Mouse (Mus musculus) layer of hippocampus, postnatal 14 days (tissue): ENCODE results near the gene Sik2. TPM values are rescaled to one million over a fixed set of nuclear protein-coding genes. Genes with fewer than 3 reads are reported as not detected.

ENCODE experiments used
- DNase-seq, 2 experiments: peaks; one replicate each; pipeline ENCODE4 v3.0.0; 2021 to 2022; ENCODE audit warnings: low spot score in 2 of 2, mixed read lengths in 1 of 2
- total RNA-seq, 2 experiments: library from RNA; stranded (reverse); gene quantifications; 2 replicates each; pipeline ENCODE4 v1.2.3; 2021

The Sik2 gene
- total RNA-seq, 2 experiments from 2014 or later: 34.6 to 42.5 TPM

DNA sequence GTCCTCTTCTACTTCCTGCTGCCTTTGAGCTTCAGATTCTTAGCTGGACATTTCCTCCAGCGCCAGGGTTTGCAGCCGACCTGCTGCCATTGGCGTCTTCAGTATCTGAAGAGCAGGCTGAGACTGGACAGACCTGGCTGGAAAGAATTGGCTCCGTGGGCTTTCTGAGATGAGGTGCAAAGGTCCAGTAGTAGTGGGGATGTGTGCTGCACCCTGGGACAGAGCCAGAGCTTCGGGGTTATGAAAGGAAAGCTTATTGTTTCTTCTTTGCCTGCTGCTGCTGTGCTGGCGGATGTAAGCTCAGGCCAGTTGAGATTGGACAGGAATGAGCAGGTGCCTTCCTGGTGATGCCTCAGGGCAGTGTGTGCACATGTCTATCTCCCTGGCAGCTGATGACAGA, 134.8 kb downstream of the Sik2 start:
- no peak for DNase-seq

DNA sequence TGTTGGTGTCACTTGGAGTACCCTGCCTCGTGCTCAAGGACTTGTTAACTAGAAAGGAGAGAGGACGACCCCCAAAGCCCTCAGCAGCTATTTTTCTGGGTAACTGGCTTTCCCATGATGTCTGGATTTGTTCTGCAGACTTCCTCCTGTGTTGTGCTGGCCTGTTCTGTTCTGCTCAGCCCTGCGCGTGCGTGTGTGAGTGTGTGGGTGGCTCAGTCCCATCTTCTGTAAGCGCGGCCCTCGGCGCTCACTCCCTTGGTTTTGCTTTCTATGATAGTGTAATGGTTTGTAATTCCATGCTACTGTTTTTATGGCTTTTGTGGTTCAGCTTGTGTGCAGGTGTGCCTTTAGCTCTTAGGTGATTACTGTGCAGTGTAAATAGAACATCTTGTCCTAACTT, 135.7 kb downstream of the Sik2 start:
- DNase-seq: no peak

DNA sequence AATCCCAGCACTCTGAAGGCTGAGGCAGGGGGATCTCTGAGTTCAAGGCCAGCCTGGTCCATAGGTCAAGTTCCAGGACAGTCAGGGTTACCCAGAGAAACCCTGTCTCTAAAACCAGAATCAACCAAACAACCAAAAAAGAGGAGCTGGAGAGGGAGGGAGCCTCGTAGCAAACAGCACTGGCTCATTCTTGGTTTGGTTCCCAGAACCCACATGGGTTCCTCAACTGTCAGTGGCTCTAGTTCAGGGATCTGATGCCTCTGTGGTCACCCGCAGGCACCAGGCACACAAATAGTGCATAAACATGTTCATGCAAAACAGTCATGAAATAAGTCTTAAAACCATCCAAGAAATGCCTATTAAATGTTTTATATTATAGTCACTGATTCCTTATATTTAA, 140.7 kb downstream of the Sik2 start:
- no peak for DNase-seq

DNA sequence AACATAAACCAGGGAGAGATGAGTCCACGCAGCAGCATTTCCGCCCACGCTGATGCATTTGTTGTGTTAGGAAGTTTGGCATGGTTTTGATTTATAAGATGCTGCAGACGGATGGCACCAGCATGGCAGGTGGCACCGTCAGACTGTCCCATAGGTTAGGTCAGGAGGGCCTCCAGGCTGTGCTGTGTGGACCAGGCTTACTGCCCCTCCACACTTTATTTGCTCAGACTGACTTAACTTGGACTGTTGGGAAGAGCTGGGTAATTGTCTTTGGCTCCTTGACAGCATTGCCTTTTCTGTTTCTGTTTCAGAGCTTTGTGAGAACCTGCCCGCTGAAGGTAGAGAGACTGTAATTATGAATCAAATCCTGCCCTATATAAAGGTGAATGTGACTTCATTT, 141.9 kb downstream of the Sik2 start:
- no peak for DNase-seq

DNA sequence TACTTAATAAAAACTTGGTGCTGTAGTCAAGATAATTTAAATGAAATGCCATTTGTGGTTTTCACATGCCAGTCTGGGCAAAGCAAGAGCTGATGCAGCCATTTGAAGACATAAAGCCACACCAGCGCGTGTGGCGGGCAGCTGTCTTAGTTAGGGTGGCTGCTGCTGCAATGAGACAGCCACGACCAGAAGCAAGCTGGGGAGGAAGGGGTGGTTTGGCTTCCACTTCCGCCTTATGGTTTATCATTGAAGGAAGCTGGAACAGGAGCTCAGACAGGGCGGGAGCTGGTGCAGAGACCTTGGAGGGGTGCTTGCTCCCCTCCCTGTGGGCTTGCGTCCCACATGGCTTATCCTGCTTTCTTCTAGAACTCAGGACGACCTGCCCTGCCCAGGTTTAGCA, 143.1 kb downstream of the Sik2 start:
- no peak for DNase-seq

DNA sequence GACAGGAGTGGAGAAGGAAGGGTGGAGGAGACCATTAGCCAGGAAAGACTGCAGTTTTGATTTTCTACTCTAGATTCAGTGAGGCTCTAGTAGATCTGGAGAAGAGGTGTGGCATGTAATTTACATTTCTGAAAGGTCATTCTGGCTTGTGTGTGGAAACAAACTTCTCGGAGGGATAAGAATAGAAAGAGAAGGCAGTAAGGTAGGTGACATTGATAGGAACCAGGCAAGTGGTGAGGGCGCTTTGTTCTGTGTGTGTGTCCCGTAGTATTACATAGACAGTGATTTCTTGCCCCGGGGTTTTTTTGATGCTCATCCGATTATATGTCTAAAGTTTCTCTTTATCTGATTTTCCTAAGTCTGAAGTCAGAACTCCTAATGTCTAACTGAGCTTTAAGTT, 144.0 kb downstream of the Sik2 start:
- no peak for DNase-seq

DNA sequence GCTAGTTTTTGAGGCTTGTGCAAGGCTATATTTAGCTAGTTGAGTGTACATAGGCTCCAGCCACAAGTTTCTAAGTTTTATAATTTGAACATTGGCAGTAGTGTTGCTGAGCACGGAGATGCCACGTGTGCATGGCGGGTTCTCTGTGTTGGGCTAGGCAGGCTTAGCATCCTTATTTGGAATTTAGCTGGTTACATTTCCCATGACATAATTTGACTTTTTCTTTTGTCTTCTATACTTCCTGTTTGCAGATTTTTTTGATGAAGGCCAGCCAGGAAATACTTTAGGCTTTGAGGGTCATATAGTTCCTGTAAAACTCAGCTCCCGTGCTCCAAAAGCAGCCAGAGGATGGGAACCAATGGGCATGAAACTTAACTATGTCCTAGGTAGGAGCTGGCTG, 145.0 kb downstream of the Sik2 start:
- DNase-seq: no peak

DNA sequence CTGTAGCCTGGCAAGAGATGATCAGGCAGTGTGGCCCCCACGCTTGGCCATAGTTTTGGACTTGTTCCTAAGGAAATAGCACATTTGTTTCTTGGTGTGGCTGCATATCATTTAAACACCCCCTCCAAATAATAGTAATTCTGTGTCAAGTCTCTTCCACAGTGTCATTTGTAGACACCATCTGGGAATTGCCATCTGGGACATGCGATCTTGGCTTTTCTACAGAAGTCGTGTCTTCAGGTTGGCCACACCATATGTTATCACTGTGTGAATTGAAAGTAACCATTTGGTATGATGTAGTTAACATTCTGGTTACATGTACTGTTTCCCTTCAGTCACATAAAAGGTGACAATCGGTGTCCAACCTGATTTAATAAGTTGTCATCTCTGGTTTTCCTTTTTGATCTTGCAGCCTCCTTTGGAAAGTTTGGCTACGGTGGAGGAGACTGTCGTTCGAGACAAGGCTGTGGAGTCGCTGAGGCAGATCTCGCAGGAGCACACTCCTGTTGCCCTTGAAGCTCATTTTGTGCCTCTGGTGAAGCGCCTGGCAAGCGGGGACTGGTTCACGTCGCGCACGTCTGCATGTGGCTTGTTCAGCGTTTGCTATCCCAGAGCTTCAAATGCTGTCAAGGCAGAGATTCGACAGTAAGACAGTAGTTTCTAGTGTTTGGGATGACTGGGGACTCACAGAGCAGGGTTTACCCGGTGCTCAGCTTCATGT, 147.6 kb downstream of the Sik2 start:
- peak in 1 of 2 experiments; percentile 44 for DNase-seq

DNA sequence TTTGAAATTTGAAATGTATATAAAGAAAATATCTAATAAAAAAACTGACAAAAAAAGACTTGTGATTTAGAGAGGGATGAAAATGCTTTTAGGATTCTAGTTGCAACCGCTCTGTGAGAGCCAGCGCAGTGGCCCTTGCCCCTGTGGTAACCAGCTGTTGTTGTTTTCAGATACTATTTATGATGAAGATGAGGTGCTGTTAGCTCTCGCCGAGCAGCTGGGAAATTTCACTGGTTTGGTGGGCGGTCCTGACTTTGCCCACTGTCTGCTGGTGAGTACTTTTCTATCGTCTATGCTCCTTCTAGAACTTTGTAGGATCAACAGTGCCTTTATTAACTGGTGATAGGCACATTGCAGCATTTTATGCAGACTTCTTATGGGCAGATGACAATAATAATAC, 150.2 kb downstream of the Sik2 start:
- no peak for DNase-seq

DNA sequence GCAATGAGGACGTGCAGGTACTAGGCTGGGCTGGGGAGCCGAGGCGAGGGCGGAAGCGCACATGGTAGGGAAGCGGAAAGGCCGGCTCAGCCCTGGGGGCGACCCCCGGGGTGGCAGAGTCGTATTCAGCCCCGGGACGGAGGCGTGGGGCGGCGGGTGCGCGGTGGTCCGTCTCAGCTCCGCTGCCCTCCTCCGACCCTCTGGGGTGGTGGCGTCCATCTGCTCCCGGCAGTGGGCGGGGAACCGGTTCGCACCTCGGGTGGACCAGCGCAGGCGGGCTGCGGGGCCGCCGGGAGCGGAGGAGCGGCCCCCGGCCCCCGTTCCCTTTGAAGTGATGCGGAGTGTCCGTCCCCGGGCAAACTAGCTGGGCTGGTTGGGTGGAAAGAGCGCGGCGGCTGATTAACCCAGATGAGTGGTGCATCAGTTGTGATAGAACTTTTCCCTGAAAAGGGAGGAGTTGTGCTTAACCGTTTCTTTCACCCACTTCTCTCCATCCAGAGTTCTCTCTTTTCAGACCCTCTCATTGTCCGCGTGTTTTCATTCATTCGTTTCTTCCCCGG, 151.7 kb downstream of the Sik2 start:
- DNase-seq: no peak

DNA sequence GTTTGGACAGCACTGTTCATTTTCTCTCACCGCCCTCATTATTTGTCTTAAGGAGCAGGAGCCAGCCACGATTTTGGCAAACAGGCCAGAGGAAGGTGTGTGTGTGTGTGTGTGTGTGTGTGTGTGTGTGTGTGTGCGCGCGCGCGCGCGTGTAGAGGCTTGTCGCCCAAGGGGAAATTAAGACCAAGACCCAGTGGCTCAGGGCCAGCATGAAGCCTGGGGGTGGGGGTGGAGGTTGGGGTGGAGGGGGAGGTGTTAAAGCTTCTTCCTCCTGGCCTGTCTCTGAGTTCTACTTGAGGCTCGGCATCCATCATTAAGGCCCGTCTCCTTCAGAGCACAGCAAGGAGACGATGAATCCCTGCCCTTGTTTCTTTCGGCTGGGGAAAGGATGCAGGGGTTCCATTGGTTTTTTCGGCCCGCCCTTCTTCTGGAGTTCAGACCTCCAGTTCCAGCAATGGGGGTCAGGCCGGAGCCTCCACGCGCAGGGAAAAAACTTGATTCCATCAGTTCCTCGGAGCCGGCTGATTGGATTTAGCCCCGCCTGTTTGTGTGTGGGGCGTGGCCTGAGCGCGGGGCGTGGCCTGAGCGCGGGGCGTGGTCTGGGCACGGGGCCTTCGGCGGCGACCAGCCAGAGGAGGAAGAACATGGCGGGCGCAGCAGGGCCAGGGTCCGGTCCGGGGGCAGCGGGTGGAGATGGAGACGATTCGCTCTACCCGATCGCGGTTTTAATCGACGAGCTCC, 152.4 kb downstream of the Sik2 start:
- peak; percentile 91 to 93 for DNase-seq

DNA sequence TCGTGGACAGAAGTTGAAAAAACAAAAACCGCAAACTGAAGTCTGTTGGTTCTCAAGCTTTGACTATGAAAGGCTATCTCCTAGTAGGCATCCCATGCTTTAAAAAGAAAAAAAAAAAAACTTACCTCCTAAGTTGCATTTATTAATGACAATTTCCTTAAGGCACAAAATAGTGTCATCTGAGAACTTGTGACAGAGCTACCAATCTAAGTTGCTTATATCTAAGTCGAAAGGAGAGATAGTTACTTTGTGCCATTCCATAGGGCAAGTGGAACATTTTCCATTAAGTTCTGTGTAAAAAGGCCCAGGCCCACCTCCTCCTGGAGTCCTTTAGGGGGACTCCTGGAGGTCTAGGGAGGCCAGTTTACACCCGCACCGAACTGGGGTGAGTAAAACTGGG, 153.1 kb downstream of the Sik2 start:
- DNase-seq: no peak

DNA sequence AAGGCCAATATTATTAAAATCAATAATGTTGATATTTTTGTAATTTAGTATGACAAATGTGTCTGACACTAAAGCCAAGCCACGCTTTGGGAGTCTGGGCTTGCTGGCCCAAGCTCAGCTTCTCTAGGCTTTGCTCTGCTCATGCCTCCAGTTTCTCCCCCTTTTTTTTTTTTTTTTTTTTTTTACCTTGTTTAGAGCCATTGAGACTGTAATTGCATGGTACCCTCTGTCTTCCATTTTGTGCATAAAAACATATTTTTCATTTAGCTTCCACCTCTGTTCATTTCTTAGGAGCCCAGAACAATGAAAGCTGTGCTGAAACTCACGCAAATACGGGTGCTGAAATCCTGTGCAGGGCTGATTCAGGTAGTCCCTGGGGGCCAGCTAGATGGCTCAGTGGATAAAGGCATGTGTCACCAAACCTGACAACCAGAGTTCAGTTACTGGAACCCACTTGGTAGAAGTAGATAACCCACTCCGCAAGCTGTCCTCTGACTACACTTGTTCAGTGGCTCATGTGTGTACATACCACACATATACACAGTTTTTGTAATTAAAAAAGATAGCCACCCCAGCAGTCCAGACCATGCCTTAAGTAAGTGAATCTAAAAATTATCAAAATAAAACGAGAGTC, 153.6 kb downstream of the Sik2 start:
- no peak for DNase-seq

DNA sequence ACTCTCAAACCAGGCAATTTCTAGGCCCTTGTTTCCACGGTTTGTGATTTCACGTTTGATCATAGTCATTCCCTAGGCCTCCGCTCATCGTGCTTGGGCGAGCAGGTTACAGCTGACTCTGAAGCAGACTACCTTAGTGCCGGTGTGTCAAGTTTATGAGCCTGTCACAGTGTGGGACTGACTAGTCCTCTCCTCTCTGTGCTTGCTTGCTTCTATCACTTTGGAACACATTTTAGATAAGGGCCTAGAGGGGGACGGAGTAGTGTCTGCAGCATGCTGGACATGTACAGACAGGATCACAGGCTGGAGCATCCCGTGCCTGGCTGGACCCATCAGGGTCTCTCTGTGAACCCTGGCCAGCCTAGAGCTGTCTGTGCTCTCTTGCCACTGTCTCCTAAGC, 154.5 kb downstream of the Sik2 start:
- DNase-seq: no peak

DNA sequence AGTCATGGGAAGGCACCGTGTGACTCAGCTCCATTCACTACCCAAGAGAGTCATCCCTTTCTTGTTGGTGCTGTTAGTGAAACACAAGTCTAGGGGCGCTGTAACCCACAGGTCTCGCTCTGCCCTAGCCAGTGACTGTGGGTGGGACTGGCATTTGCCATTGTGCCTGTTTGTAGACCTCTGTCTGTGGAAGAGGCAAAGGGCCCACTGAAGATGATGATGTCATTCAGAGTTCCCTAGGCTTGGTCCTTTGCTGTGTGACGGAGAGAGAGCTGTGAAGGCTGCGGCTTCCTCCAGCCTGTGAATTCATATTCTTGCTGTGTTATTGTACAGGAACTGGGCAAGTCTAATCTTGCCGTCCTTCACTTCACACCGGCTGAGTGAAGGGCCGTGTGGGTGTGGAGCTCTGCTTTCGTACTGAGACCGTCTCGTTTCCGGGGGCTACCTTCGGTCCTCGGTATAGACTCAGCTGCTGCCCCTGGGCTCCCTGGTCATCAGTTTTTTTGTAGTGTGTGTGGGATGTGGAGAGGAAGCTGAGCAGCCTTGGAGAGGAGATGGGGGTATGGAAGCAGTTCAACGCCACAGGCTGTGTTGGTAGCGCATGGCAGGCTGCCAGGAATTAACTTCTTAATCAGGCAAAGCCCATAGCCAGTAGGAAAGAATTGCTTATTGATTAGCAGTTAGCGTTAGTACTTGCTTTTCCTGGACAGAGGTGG, 156.1 kb downstream of the Sik2 start:
- DNase-seq: no peak

DNA sequence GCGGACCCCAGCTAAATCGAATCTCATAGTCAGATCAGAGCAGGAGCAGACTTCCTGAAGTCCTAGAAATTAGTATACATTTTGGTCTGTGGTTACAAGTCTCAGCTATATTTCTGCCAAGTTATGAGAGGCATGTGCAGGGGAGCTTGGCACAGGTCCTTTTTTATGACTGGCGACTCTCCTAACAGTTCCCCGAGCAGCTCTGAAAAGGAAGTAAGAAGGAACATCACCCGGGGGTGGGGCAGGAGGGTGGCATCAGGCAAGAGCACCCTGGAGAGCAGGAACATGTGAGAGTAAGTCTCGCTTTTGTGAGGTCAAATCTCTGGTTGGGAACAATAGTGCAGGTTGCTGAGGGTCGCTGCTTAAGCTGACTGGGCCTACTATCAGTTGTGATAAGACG, 158.2 kb downstream of the Sik2 start:
- no peak for DNase-seq

DNA sequence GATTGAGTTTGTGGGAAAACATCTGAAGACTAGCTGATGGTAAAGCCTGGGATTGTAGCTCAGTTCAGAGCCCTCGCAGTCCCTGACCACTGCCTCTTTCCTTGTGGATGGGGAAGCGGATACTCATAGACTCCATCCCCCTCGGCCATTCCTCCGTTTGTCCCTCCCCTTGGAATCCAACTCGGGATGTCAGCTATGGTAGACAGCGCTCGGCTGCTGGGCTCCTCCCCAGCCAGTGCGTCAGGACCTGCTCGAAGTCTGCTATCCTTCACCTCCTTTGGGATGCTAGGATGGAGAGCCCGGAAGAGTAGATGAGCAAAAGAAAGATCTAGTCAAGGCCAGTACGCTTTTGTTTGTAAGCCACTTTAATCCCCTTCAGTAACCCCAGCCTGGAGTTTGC, 158.6 kb downstream of the Sik2 start:
- DNase-seq: no peak

DNA sequence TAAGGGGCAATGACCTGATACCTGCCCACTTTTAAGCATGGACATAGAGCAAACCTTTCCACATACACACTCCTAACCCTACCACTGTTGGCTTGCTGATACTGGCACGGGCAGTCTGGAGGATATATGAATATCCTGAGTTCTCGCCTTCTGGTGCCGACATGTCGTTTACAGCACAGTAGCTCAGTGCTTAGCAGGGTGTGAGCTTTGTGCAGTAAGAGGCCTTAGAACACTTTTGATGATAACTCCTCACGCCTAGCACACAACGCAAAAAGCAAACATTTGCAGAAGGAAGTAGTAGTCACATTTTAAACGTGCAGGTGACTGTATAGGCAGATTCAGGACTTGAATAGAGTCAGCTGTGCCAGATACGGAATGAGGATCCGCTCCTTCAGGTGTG, 159.1 kb downstream of the Sik2 start:
- DNase-seq: no peak

DNA sequence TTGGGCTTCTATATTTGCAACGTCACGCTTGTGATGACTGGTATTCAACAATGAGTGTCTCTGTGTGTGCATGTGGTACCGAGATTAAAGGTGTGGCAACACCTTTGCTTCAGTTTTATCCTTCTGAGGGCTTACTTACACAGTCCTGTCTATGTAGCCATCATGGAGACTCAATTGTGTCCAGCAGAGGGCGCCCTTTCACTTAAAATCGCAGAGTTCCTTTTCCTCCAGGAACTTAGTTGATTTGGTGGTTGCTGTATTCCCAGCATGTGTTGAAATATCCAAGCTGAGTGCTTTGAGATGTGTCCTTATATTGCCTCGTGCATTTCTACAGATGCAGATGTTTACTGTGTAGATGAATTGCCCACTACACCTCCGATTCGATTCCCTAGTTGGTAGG, 159.6 kb downstream of the Sik2 start:
- DNase-seq: peak; percentile 91 to 94

DNA sequence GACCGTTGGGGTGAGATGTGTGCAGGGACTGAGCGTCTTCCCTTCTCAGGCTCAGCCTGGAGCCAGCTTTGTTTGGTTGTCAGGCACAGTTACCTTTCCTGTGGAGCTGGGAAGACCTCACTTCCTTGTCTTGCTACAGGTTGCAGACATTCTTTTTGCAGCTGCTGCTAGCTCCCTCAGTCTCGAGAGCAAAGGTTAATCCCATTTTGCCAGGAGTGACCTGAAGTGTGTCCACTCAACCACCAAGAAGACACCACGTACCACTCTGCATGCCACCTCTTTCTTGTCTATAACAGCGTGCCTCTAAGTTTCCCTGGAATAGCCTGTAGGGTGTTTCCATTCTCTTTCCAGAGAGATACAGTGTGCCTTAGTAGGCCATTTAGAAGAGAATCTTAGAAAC, 160.1 kb downstream of the Sik2 start:
- no peak for DNase-seq

DNA sequence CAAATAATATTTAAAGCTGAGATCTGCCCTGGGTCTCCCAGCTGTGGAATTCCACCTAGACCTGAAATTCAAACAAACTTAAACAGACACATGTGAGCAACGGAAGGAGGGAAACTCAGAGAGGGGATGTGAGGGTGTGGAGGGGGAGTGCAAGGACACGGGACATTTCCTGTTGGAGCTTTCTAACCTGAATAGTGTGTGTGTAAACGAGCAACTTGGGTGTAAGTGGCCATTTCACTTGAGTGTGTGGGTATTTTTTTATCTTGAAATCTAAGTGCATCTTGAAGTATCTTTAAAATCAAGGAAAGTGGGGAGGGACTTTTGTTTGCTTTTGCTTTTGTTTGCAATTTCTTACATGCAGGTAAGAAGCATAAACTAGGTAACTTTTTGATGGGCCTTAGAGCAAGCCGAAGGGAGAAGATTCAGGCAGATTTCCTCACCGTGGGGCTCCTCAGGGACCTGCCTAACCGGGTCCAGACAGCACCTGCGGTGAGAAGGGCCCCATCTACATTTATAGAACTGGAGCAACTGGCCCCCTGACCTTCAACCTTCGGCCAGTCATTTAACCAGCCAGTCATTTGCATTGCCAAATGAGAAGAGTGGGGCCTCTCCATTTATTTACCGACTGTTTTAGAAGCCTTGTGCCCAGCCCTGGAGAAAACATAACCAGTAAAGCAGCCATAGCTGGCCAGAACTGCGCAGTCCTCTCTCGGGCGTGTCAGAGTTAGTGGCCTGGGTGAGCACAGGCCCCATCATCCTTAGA, 161.1 kb downstream of the Sik2 start:
- DNase-seq: no peak
